ENCODE assay signal across 10 mouse cellular contexts in the genomic region with DNA sequence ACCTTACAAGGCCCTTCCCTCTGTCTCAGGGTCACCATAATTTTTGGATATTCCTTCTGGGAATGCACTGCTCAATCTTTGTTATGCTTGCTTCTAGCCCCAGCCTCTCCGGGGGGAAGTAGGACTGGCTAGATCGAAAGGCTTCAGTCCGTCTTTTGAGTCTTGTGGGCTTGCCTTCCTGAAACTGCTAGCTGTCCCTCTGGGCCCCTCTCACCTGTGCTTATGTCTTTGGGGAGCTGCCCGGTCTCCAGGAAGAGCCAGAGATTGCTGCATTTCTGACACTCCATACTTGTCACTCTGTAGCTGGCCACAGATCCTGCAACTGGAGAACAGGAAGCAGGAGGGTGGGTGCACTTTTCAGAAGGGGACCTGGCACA. TPM values are rescaled to one million over a fixed set of nuclear protein-coding genes. Genes with fewer than 3 reads are reported as not detected.
A peak's percentile ranks its signal among the peaks of the same experiment; 100 is the strongest.
DNase-seq lines count a peak whose midpoint lies in the region; ATAC-seq lines count a peak whose summit lies in the region.
"Had no signal": no experiment of that assay in that cellular context is flagged by ENCODE, and none has a peak within 500 bp of the region (broad histone marks: within the 10 kb centered on the region; RNA-seq: fewer than 3 reads in every experiment).

No protein-coding gene starts in this region.

- H3K4me1 ChIP-seq in heart, embryonic 13.5 days = peaks cover 21% of the 10 kb centered on the region
- H3K4me1 ChIP-seq in neural tube, embryonic 11.5 days (ENCODE audit: control insufficient read depth, insufficient read depth, low read length) = no peaks in the 10 kb centered on the region
- H3K4me1 ChIP-seq in liver, embryonic 13.5 days (replicated peaks) = peaks cover 20% of the 10 kb centered on the region

- 76% methylated on average over 4 of the region's 4 CpGs for WGBS in heart, embryonic 13.5 days
- 91% methylated on average over 4 of the region's 4 CpGs for WGBS in neural tube, embryonic 11.5 days
- WGBS in liver, embryonic 13.5 days (ENCODE audit: insufficient replicate concordance) = 50% methylated on average over 4 of the region's 4 CpGs

- intact Hi-C loops in heart, postnatal 25 days (cut with DNase I) = no loop called here
- intact Hi-C loops in left cerebral cortex, postnatal 36 days (cut with DNase I) = no loop called here

- H3K36me3 ChIP-seq in heart, embryonic 13.5 days = no peaks in the 10 kb centered on the region
- no peaks in the 10 kb centered on the region for H3K36me3 ChIP-seq in neural tube, embryonic 11.5 days (ENCODE audit: control insufficient read depth, insufficient read depth, low read length)
- no peaks in the 10 kb centered on the region for H3K36me3 ChIP-seq in liver, embryonic 13.5 days

- no peak overlapping the region; the same call in 1 of the 2 replicates for H3K4me3 ChIP-seq in heart, embryonic 13.5 days
- H3K4me3 ChIP-seq in neural tube, embryonic 11.5 days (ENCODE audit: low read depth, low read length) = no peak overlapping the region
- H3K4me3 ChIP-seq in liver, embryonic 13.5 days (replicated peaks) = no peak overlapping the region

- H3K9ac ChIP-seq in heart, embryonic 13.5 days = peak overlapping the region; percentile 71; the same call in 1 of the 2 replicates
- H3K9ac ChIP-seq in neural tube, embryonic 11.5 days (ENCODE audit: low read length) = no peak overlapping the region
- H3K9ac ChIP-seq in liver, embryonic 13.5 days = no peak overlapping the region

- peak overlapping the region; percentile 75 for H3K4me2 ChIP-seq in heart, embryonic 13.5 days
- H3K4me2 ChIP-seq in neural tube, embryonic 11.5 days (ENCODE audit: low read depth) = peak overlapping the region; percentile 69; the same call in 1 of the 2 replicates
- peak overlapping the region; percentile 72 for H3K4me2 ChIP-seq in liver, embryonic 13.5 days

- no peak for ATAC-seq in heart, embryonic 13.5 days (ENCODE audit: extremely low read depth, insufficient number of reproducible peaks, low FRiP score, low TSS enrichment)
- ATAC-seq in neural tube, embryonic 11.5 days (ENCODE audit: insufficient read depth, low FRiP score, low TSS enrichment) = no peak
- ATAC-seq in liver, embryonic 13.5 days (ENCODE audit: low read depth) = no peak
- ATAC-seq in CD4-positive, CD25-positive, alpha-beta regulatory T cell, adult 4 months = no peak

- peaks cover 41% of the 10 kb centered on the region for H3K27me3 ChIP-seq in heart, embryonic 13.5 days (replicated peaks)
- H3K27me3 ChIP-seq in neural tube, embryonic 11.5 days (ENCODE audit: control insufficient read depth, insufficient read depth, low read length) = peaks cover 15% of the 10 kb centered on the region
- peaks cover 42% of the 10 kb centered on the region for H3K27me3 ChIP-seq in liver, embryonic 13.5 days

- no peak overlapping the region for H3K27ac ChIP-seq in heart, embryonic 13.5 days (replicated peaks)
- H3K27ac ChIP-seq in neural tube, embryonic 11.5 days (ENCODE audit: low read depth, low read length) = no peak overlapping the region
- H3K27ac ChIP-seq in liver, embryonic 13.5 days = no peak overlapping the region

- no peaks in the 10 kb centered on the region for H3K9me3 ChIP-seq in heart, embryonic 13.5 days
- no peaks in the 10 kb centered on the region for H3K9me3 ChIP-seq in neural tube, embryonic 11.5 days (ENCODE audit: control insufficient read depth, low read length)
- no peaks in the 10 kb centered on the region for H3K9me3 ChIP-seq in liver, embryonic 13.5 days (replicated peaks)

- DNase-seq in heart, postnatal 25 days (ENCODE audit: low spot score) = no peak
- no peak for DNase-seq in neural tube, embryonic 11.5 days (ENCODE audit: low spot score)
- no peak for DNase-seq in neural tube, embryonic 10.5 days (ENCODE audit: extremely low spot score, low spot score)
- DNase-seq in liver, embryonic 13.5 days = no peak
- DNase-seq in left cerebral cortex, postnatal 36 days (ENCODE audit: low spot score in 2 of 2) = no peak
- no peak for DNase-seq in thymus, postnatal 14 days

RNA-seq across cellular contexts. Expression of a gene that starts 1.0 kb away (rescaled TPM):
- 20.3 and 20.4 TPM in 2 replicates for polyA plus RNA-seq in heart, embryonic 13.5 days (2015; fragmentation: Nextera tagmentation; extraction: Ambion mirVana)
- total RNA-seq in heart, postnatal 25 days (2021) = 10 to 100 TPM; 27.9 to 31.6 TPM
- polyA plus RNA-seq in neural tube, embryonic 11.5 days (2014; fragmentation: Nextera tagmentation; extraction: Ambion mirVana) = 18.0 and 20.5 TPM in 2 replicates
- 7.8 and 8.3 TPM in 2 replicates for polyA plus RNA-seq in liver, embryonic 13.5 days (2015; fragmentation: Nextera tagmentation; extraction: Ambion mirVana)
- polyA plus RNA-seq in CD4-positive, CD25-positive, alpha-beta regulatory T cell, adult 4 months (2017; shearing (Covaris generic)) = under 1 TPM in 1 of 2 experiments, not detected in 1; 0.94 TPM
- total RNA-seq in left cerebral cortex, postnatal 36 days (2021) = 10 to 100 TPM; 19.8 to 29.2 TPM

RNA-seq across cellular contexts. Expression of a gene that starts 3.4 kb away (rescaled TPM):
- 0.11 and 0.13 TPM in 2 replicates for polyA plus RNA-seq in heart, embryonic 13.5 days (2015; fragmentation: Nextera tagmentation; extraction: Ambion mirVana)
- not detected for total RNA-seq in heart, postnatal 25 days (2021)
- polyA plus RNA-seq in neural tube, embryonic 11.5 days (2014; fragmentation: Nextera tagmentation; extraction: Ambion mirVana) = 0.20 and 0.30 TPM in 2 replicates
- polyA plus RNA-seq in liver, embryonic 13.5 days (2015; fragmentation: Nextera tagmentation; extraction: Ambion mirVana) = 0.09 and 0.14 TPM in 2 replicates
- polyA plus RNA-seq in CD4-positive, CD25-positive, alpha-beta regulatory T cell, adult 4 months (2017; shearing (Covaris generic)) = not detected
- total RNA-seq in left cerebral cortex, postnatal 36 days (2021) = not detected
- total RNA-seq: heart, postnatal 36 days; left cerebral cortex, postnatal 14 days had no signal

RNA-seq across cellular contexts. Expression of a gene that starts 7.0 kb away (rescaled TPM):
- polyA plus RNA-seq in heart, embryonic 13.5 days (2015; fragmentation: Nextera tagmentation; extraction: Ambion mirVana) = 2.3 and 2.6 TPM in 2 replicates
- 1 to 10 TPM; 4.8 to 5.8 TPM for total RNA-seq in heart, postnatal 25 days (2021)
- 0.96 and 1.5 TPM in 2 replicates for polyA plus RNA-seq in neural tube, embryonic 11.5 days (2014; fragmentation: Nextera tagmentation; extraction: Ambion mirVana)
- 34.8 and 37.5 TPM in 2 replicates for polyA plus RNA-seq in liver, embryonic 13.5 days (2015; fragmentation: Nextera tagmentation; extraction: Ambion mirVana)
- polyA plus RNA-seq in CD4-positive, CD25-positive, alpha-beta regulatory T cell, adult 4 months (2017; shearing (Covaris generic)) = 1 to 10 TPM; 1.8 to 3.5 TPM
- total RNA-seq in left cerebral cortex, postnatal 36 days (2021) = under 1 TPM; 0.25 to 0.50 TPM

RNA-seq across cellular contexts. Expression of a gene that starts 12.5 kb away (rescaled TPM):
- polyA plus RNA-seq in heart, embryonic 13.5 days (2015; fragmentation: Nextera tagmentation; extraction: Ambion mirVana) = 42.9 and 47.6 TPM in 2 replicates
- 10 to 100 TPM; 61.8 to 66.1 TPM for total RNA-seq in heart, postnatal 25 days (2021)
- polyA plus RNA-seq in neural tube, embryonic 11.5 days (2014; fragmentation: Nextera tagmentation; extraction: Ambion mirVana) = 62.3 and 64.4 TPM in 2 replicates
- 29.7 and 29.8 TPM in 2 replicates for polyA plus RNA-seq in liver, embryonic 13.5 days (2015; fragmentation: Nextera tagmentation; extraction: Ambion mirVana)
- polyA plus RNA-seq in CD4-positive, CD25-positive, alpha-beta regulatory T cell, adult 4 months (2017; shearing (Covaris generic)) = 10 to 100 TPM; 17.0 to 20.1 TPM
- total RNA-seq in left cerebral cortex, postnatal 36 days (2021) = 100 to 1,000 TPM; 144 to 160 TPM

RNA-seq across cellular contexts. Expression of a gene that starts 32.1 kb away (rescaled TPM):
- not detected in 2 replicates for polyA plus RNA-seq in heart, embryonic 13.5 days (2015; fragmentation: Nextera tagmentation; extraction: Ambion mirVana)
- total RNA-seq in heart, postnatal 25 days (2021) = under 1 TPM; 0.73 to 0.99 TPM
- polyA plus RNA-seq in neural tube, embryonic 11.5 days (2014; fragmentation: Nextera tagmentation; extraction: Ambion mirVana) = not detected in 2 replicates
- polyA plus RNA-seq in liver, embryonic 13.5 days (2015; fragmentation: Nextera tagmentation; extraction: Ambion mirVana) = not detected in 2 replicates
- polyA plus RNA-seq in CD4-positive, CD25-positive, alpha-beta regulatory T cell, adult 4 months (2017; shearing (Covaris generic)) = not detected
- total RNA-seq in left cerebral cortex, postnatal 36 days (2021) = not detected
- total RNA-seq: left cerebral cortex, postnatal 14 days had no signal
